ENCODE assay signal across 15 mouse cellular contexts in genomic region chr2:105162763-105163162, GRCm38 (mm10). TPM values are rescaled to one million over a fixed set of nuclear protein-coding genes. Genes with fewer than 3 reads are reported as not detected.
"Had no signal": no experiment of that assay in that cellular context is flagged by ENCODE, and none has a peak within 500 bp of the region (broad histone marks: within the 10 kb centered on the region; RNA-seq: fewer than 3 reads in every experiment).

No protein-coding gene starts in this region.

- H3K36me3 ChIP-seq: limb, embryonic 10.5 days; liver, embryonic 15.5 days; midbrain, embryonic 13.5 days; stomach, embryonic 15.5 days had no signal

- H3K4me2 ChIP-seq: liver, embryonic 11.5 days; liver, embryonic 15.5 days; midbrain, embryonic 13.5 days; stomach, embryonic 15.5 days had no signal

- H3K9ac ChIP-seq: liver, embryonic 15.5 days; midbrain, embryonic 13.5 days; stomach, embryonic 15.5 days had no signal

- H3K27ac ChIP-seq: left cerebral cortex, adult 2 months; limb, embryonic 10.5 days; liver, embryonic 15.5 days; midbrain, embryonic 13.5 days; stomach, embryonic 15.5 days had no signal

- ATAC-seq: midbrain, embryonic 13.5 days had no signal

- H3K4me1 ChIP-seq: limb, embryonic 10.5 days; liver, embryonic 15.5 days; midbrain, embryonic 13.5 days; stomach, embryonic 15.5 days had no signal

- DNase-seq: kidney, adult 8-10 months; kidney, postnatal 10 days; kidney, postnatal 4 days; right cerebral cortex, postnatal 14 days; thymus, adult 2 months; thymus, postnatal 25 days had no signal

- H3K9me3 ChIP-seq: limb, embryonic 10.5 days; liver, embryonic 15.5 days; midbrain, embryonic 13.5 days; stomach, embryonic 15.5 days had no signal

- H3K27me3 ChIP-seq: liver, embryonic 15.5 days; midbrain, embryonic 13.5 days; stomach, embryonic 15.5 days had no signal

- H3K4me3 ChIP-seq: left cerebral cortex, adult 2 months; limb, embryonic 10.5 days; liver, embryonic 15.5 days; midbrain, embryonic 13.5 days; stomach, embryonic 15.5 days had no signal

RNA-seq across cellular contexts. Expression of gene Wt1, which starts 36.4 kb away (rescaled TPM):
- total RNA-seq: layer of hippocampus, adult 8-10 months; megakaryocyte progenitor cell, adult 5-6 weeks; midbrain, postnatal 0 days had no signal
